Mouse (Mus musculus): ENCODE data around the gene Spink8.

GRCm38 (mm10) chr9:109854341-109854740, 42.3 kb downstream of the Spink8 start:
- TF ChIP-seq POLR2A (IDR thresholded peaks at IDR 0.05; ENCODE audit: low read depth, low read length) (no peak), CTCF (conservative IDR thresholded peaks at IDR 0.05; ENCODE audit: insufficient read depth, insufficient read length, low read depth, low read length) (no peak)

All from kidney, adult 2 months (tissue).